11 mouse cellular contexts compared by ENCODE assay signal in genomic region chr9:103759829-103760228, GRCm38 (mm10). TPM values are rescaled to one million over a fixed set of nuclear protein-coding genes. Genes with fewer than 3 reads are reported as not detected.
DNase-seq lines count a peak whose midpoint lies in the region; ATAC-seq and TF ChIP-seq lines count a peak whose summit lies in the region.
"Had no signal": no experiment of that assay in that cellular context is flagged by ENCODE, and none has a peak within 500 bp of the region (broad histone marks: within the 10 kb centered on the region; RNA-seq: fewer than 3 reads in every experiment).

No protein-coding gene starts in this region.

- H3K4me3 ChIP-seq in heart, embryonic 12.5 days, result peak overlapping the region; percentile 90
- peak overlapping the region; percentile 25 for H3K4me3 ChIP-seq in hindbrain, embryonic 15.5 days
- H3K4me3 ChIP-seq in neural tube, embryonic 15.5 days (replicated peaks), result peak overlapping the region; percentile 23
- no peak overlapping the region for H3K4me3 ChIP-seq in gastrocnemius, adult 2 months

- DNase-seq in heart, adult 18-20 months, result no peak
- DNase-seq in retina, embryonic 14.5 days (ENCODE audit: low spot score), result peak; percentile 26
- no peak for DNase-seq in retina, postnatal 1 day
- DNase-seq in gastrocnemius, adult 2 months, result no peak
- DNase-seq in T-cell, adult 2 months (ENCODE audit: low spot score), result no peak
- DNase-seq: kidney, postnatal 36 days; thymus, postnatal 14 days had no signal

- WGBS in heart, embryonic 12.5 days, result 9% methylated on average over 9 of the region's 9 CpGs
- 49% methylated on average over 9 of the region's 9 CpGs for WGBS in hindbrain, embryonic 15.5 days
- WGBS in neural tube, embryonic 15.5 days, result 46% methylated on average over 9 of the region's 9 CpGs

- H3K4me1 ChIP-seq in heart, embryonic 12.5 days (replicated peaks), result peaks cover 42% of the 10 kb centered on the region
- peaks cover 22% of the 10 kb centered on the region for H3K4me1 ChIP-seq in hindbrain, embryonic 15.5 days (replicated peaks)
- peaks cover 32% of the 10 kb centered on the region for H3K4me1 ChIP-seq in neural tube, embryonic 15.5 days

- peak overlapping the region; percentile 75 for H3K27ac ChIP-seq in heart, embryonic 12.5 days (ENCODE audit: poor library complexity, severe bottlenecking)
- no peak overlapping the region for H3K27ac ChIP-seq in hindbrain, embryonic 15.5 days (replicated peaks)
- 0 out of 2 replicates have a peak overlapping the region, but pooled peaks have one; percentile 48 for H3K27ac ChIP-seq in neural tube, embryonic 15.5 days (replicated peaks)
- no peak overlapping the region for H3K27ac ChIP-seq in gastrocnemius, adult 2 months
- H3K27ac ChIP-seq: lung, embryonic 15.5 days had no signal

- H3K27me3 ChIP-seq in heart, embryonic 12.5 days (replicated peaks), result no peaks in the 10 kb centered on the region
- H3K27me3 ChIP-seq in hindbrain, embryonic 15.5 days, result no peaks in the 10 kb centered on the region; the same call in 1 of the 2 replicates
- no peaks in the 10 kb centered on the region for H3K27me3 ChIP-seq in neural tube, embryonic 15.5 days (replicated peaks)

- peak overlapping the region; percentile 64 for H3K9ac ChIP-seq in heart, embryonic 12.5 days
- no peak overlapping the region for H3K9ac ChIP-seq in hindbrain, embryonic 15.5 days
- H3K9ac ChIP-seq in neural tube, embryonic 15.5 days (replicated peaks), result no peak overlapping the region
- H3K9ac ChIP-seq: lung, embryonic 15.5 days had no signal

- H3K36me3 ChIP-seq in heart, embryonic 12.5 days, result 0 out of 2 replicates have a peak, but pooled peaks cover 4% of the 10 kb centered on the region
- H3K36me3 ChIP-seq in hindbrain, embryonic 15.5 days, result no peaks in the 10 kb centered on the region
- no peaks in the 10 kb centered on the region for H3K36me3 ChIP-seq in neural tube, embryonic 15.5 days
- H3K36me3 ChIP-seq: lung, embryonic 15.5 days had no signal

- intact Hi-C loops in gastrocnemius, adult 2 months (cut with DNase I), result loop anchor here (2.0 to 5.0 kb wide), 3 partner anchors 135 to 265 kb away; no protein-coding TSS in a partner anchor

- H3K4me2 ChIP-seq in heart, embryonic 12.5 days, result peak overlapping the region; percentile 82
- peak overlapping the region; percentile 77 for H3K4me2 ChIP-seq in hindbrain, embryonic 15.5 days
- H3K4me2 ChIP-seq in neural tube, embryonic 15.5 days, result peak overlapping the region; percentile 69

- no peaks in the 10 kb centered on the region for H3K9me3 ChIP-seq in heart, embryonic 12.5 days (replicated peaks)
- no peaks in the 10 kb centered on the region for H3K9me3 ChIP-seq in hindbrain, embryonic 15.5 days
- H3K9me3 ChIP-seq in neural tube, embryonic 15.5 days (replicated peaks), result no peaks in the 10 kb centered on the region
- H3K9me3 ChIP-seq: lung, embryonic 15.5 days had no signal

- ATAC-seq in heart, embryonic 12.5 days (ENCODE audit: insufficient number of reproducible peaks, low FRiP score), result no peak
- ATAC-seq in hindbrain, embryonic 15.5 days (ENCODE audit: low FRiP score, low read depth), result no peak
- no peak for ATAC-seq in neural tube, embryonic 15.5 days (ENCODE audit: low FRiP score)

- TF ChIP-seq CTCF in gastrocnemius, adult 2 months (IDR thresholded peaks at IDR 0.05), result no peak

RNA-seq across cellular contexts. Expression of gene Tmem108, which starts 1.8 kb away (rescaled TPM):
- 97.5 and 105 TPM in 2 replicates for polyA plus RNA-seq in heart, embryonic 12.5 days (2016; fragmentation: Nextera tagmentation; extraction: Ambion mirVana)
- total RNA-seq in heart, adult 18-20 months (2021), result 1 to 10 TPM; 3.0 to 3.9 TPM
- polyA plus RNA-seq in hindbrain, embryonic 15.5 days (2015; fragmentation: Nextera tagmentation; extraction: Ambion mirVana), result 25.7 and 30.2 TPM in 2 replicates
- polyA plus RNA-seq in neural tube, embryonic 15.5 days (2015; fragmentation: Nextera tagmentation; extraction: Ambion mirVana), result 25.2 and 25.9 TPM in 2 replicates
- not detected for total RNA-seq in gastrocnemius, adult 2 months (2021)

Comparison
In these comparisons a context has a peak if more than half of its experiments do, and no peak if none do; other contexts are left out.
1. H3K27ac ChIP-seq: peak in heart, embryonic 12.5 days (single experiment) and neural tube, embryonic 15.5 days (single experiment); none in hindbrain, embryonic 15.5 days (single experiment) and gastrocnemius, adult 2 months (single experiment).
2. Peak in every context shown above with its lines, with median percentiles within 50 percentile points of each other: H3K4me2 ChIP-seq.